Mouse (Mus musculus): ENCODE measurements around the gene Tpbg. TPM values are rescaled to one million over a fixed set of nuclear protein-coding genes. Genes with fewer than 3 reads are reported as not detected.

Tpbg gene
- polyA plus RNA-seq, 1 experiment: 15.7 TPM

- Histone ChIP-seq H3K4me3 (replicated peaks; ENCODE audit: insufficient read depth, low read depth, low read length) (no peak overlapping the region), H3K4me1 (ENCODE audit: control insufficient read depth, insufficient read depth, low read length) (no peaks in the 10 kb centered on the region), H3K27me3 (ENCODE audit: control insufficient read depth, insufficient read depth, low read length) (no peaks in the 10 kb centered on the region), H3K27ac (ENCODE audit: insufficient read depth, low read length) (no peak overlapping the region)
- 14% methylated on average over 6 of the region's 6 CpGs for WGBS
- DNase-seq: no peak
- TF ChIP-seq CTCF (IDR thresholded peaks at IDR 0.05; ENCODE audit: borderline replicate concordance, insufficient read depth, low read depth, low read length) (no peak), POLR2A (IDR thresholded peaks at IDR 0.05; ENCODE audit: borderline replicate concordance, insufficient read depth, low read length) (no peak)
These were observed 14.3 kb downstream of the Tpbg start for GRCm38 (mm10) chr9:85856511-85856910.

- H3K27ac ChIP-seq (ENCODE audit: insufficient read depth, low read length): no peak overlapping the region
- DNase-seq: no peak
- H3K4me3 ChIP-seq (replicated peaks; ENCODE audit: insufficient read depth, low read depth, low read length): no peak overlapping the region
- TF ChIP-seq POLR2A (IDR thresholded peaks at IDR 0.05; ENCODE audit: borderline replicate concordance, insufficient read depth, low read length): no peak
- TF ChIP-seq CTCF (IDR thresholded peaks at IDR 0.05; ENCODE audit: borderline replicate concordance, insufficient read depth, low read depth, low read length): no peak
- H3K27me3 ChIP-seq (ENCODE audit: control insufficient read depth, insufficient read depth, low read length): no peaks in the 10 kb centered on the region; the same call in 1 of the 2 replicates
- H3K4me1 ChIP-seq (ENCODE audit: control insufficient read depth, insufficient read depth, low read length): no peaks in the 10 kb centered on the region
- 61% methylated on average over 4 of the region's 4 CpGs for WGBS
These were observed 18.9 kb downstream of the Tpbg start for GRCm38 (mm10) chr9:85861065-85861464.

GRCm38 (mm10) chr9:85862562-85862961, 20.4 kb downstream of the Tpbg start:
- 56% methylated on average over 6 of the region's 6 CpGs for WGBS
- no peak overlapping the region for H3K4me3 ChIP-seq (replicated peaks; ENCODE audit: insufficient read depth, low read depth, low read length)
- no peaks in the 10 kb centered on the region for H3K4me1 ChIP-seq (ENCODE audit: control insufficient read depth, insufficient read depth, low read length)
- no peak for DNase-seq
- no peak overlapping the region for H3K27ac ChIP-seq (ENCODE audit: insufficient read depth, low read length)
- H3K27me3 ChIP-seq (ENCODE audit: control insufficient read depth, insufficient read depth, low read length): no peaks in the 10 kb centered on the region; the same call in 1 of the 2 replicates
- no peak for TF ChIP-seq POLR2A (IDR thresholded peaks at IDR 0.05; ENCODE audit: borderline replicate concordance, insufficient read depth, low read length)
- no peak for TF ChIP-seq CTCF (IDR thresholded peaks at IDR 0.05; ENCODE audit: borderline replicate concordance, insufficient read depth, low read depth, low read length)

- Histone ChIP-seq H3K4me3 (replicated peaks; ENCODE audit: insufficient read depth, low read depth, low read length) (no peak overlapping the region), H3K27ac (ENCODE audit: insufficient read depth, low read length) (no peak overlapping the region), H3K4me1 (ENCODE audit: control insufficient read depth, insufficient read depth, low read length) (no peaks in the 10 kb centered on the region), H3K27me3 (ENCODE audit: control insufficient read depth, insufficient read depth, low read length) (no peaks in the 10 kb centered on the region)
- no peak for TF ChIP-seq CTCF (IDR thresholded peaks at IDR 0.05; ENCODE audit: borderline replicate concordance, insufficient read depth, low read depth, low read length)
- TF ChIP-seq POLR2A (IDR thresholded peaks at IDR 0.05; ENCODE audit: borderline replicate concordance, insufficient read depth, low read length): no peak
- WGBS: 85% methylated on average over 7 of the region's 7 CpGs
- no peak for DNase-seq
These were observed 30.7 kb downstream of the Tpbg start for GRCm38 (mm10) chr9:85872908-85873307.

GRCm38 (mm10) chr9:85893681-85894080, 51.5 kb downstream of the Tpbg start:
- no peak for DNase-seq

More at GRCm38 (mm10) chr9:85893681-85894080, 51.5 kb downstream of the Tpbg start:
- Histone ChIP-seq H3K4me3 (replicated peaks; ENCODE audit: insufficient read depth, low read depth, low read length) (no peak overlapping the region), H3K4me1 (ENCODE audit: control insufficient read depth, insufficient read depth, low read length) (no peaks in the 10 kb centered on the region), H3K27ac (ENCODE audit: insufficient read depth, low read length) (no peak overlapping the region), H3K27me3 (ENCODE audit: control insufficient read depth, insufficient read depth, low read length) (no peaks in the 10 kb centered on the region)
- TF ChIP-seq POLR2A (IDR thresholded peaks at IDR 0.05; ENCODE audit: borderline replicate concordance, insufficient read depth, low read length) (no peak), CTCF (IDR thresholded peaks at IDR 0.05; ENCODE audit: borderline replicate concordance, insufficient read depth, low read depth, low read length) (no peak)
- WGBS: 27% methylated on average over 5 of the region's 5 CpGs

Other genes with a start within 250 kb of the Tpbg start
- gene Ibtk, start 93.0 kb upstream of the Tpbg start, polyA plus RNA-seq (2012; rRNA removed): 14.4 and 16.5 TPM in 2 replicates

All from cerebellum, adult 2 months (tissue).